Mouse (Mus musculus): ENCODE results near the gene Fxyd6.
A peak's percentile ranks its signal among the peaks of the same experiment; 100 is the strongest.

Gene Fxyd6

DNA sequence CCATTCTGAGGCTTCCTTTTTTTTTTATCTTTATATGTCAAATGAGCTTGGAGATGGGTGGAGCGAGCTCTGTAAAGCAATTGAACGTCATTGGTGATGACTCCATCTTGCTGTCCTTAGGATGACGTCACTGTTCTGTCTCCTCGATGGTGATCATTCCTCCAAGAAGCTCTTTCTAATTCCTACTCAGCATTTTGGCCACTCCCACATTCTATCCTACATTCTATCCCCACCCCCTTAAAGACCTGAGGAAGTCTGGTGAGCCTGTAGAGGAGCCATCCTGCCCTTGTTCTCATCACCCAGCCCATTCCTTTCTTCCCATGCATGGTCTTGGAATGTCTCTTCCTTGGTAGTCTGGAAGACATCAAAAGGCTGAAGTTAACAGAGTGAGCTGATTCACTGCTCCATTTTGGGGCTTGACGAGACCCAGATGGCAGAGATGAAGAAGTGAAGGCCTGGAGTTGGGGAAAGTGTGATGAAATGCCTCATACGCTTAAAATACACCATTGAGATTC lies 5.1 kb downstream of the Fxyd6 start:
- no peak for DNase-seq (ENCODE audit: extremely low read depth, low read depth)

DNA sequence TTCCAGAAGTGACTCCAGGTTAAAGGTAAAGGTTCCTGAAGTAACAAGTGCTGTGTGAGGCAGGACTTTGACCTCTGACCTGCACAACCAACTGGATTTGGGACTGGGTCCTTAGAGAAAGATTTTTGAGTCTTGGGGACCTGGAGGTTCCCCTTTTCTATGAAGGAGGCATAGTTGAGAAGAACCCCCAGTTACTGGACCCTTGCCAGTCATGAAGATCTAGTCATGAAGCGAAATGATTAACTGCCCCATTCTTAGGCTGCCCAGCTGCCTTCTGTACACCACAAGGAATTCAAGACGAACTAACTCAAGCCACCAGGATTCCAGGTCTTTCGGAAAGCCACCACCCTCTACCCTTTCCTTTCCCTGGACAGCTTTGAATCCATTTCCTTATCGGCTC lies 6.4 kb downstream of the Fxyd6 start:
- no peak for DNase-seq (ENCODE audit: extremely low read depth, low read depth)

DNA sequence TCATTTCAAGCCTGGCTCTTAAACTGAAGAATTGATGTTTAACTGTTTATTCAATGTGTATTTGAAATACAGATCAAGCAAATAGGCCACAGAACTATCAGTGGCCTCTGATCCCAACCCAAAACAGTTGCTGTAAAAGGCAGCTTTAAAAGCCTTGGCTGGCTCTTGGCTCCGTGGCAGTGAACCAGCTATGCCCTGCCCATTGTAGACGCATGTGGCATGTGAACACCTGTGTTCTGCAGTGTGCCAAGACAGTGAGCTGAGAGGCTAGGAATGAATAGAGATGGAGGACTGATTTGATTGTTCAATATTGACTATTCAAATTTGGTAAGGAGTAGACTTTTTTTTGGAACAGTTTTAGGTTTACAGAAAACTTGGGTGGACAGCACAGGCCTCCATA lies 6.9 kb downstream of the Fxyd6 start:
- no peak for DNase-seq (ENCODE audit: extremely low read depth, low read depth)

DNA sequence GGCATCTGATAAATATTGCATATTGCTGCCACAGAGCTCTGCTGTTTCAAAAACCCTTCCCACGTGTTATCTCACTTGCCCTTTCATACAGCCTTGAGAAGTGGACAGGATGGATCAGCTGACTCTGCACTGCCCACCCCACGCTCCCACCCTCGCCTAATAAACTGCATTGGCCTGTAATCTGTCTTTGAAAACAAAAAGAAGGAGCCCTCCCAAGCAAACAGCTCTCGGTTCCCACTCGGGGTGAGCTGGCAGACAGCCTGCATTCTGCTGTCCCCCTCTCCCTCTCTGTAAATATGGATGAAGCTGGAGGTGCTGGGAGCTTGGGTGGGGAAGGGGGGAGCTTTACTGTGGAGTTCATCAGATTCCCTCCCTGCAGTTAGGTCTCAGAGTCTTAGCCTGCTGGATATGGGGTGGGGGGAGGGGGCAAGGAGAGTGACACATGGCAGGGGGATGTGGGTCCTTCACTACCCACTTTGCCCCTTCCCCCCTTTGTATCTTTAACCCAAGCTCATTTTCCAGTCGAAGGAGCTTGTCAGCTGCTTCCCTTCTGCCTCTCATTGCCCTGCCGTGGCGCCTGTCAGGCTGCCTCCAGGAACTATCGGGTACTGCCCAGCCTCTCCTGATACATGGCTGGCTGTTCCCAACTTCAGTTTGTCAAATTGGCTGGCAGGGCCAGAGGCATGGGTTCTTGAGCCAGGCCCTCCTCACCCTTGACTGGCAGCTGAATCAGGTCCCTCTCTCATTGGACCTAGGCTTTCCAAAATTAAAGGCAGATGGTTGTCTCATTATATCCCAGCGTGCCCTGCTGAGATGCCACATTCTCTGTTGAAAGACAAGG lies 10.6 kb downstream of the Fxyd6 start:
- no peak for DNase-seq (ENCODE audit: extremely low read depth, low read depth)

DNA sequence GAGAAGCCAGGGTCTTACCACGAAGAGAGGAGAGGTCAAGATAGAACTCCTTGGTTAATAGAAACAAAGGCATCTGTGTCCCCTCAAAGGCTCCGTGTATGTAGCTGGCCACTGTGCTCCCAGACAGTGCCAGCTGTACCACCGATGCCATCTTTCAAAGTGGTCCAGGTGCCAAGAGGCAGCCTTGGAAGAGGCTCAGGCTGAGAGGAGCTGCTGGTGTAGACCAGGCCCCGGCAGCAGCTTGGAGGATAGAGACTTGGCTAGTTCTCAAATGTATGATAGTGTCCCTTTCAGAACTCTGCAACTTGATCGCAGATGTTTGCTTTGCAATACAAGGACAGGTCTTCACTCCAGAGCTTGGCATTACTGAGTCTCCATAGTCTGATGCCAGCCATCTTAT lies 12.4 kb downstream of the Fxyd6 start:
- no peak for DNase-seq (ENCODE audit: extremely low read depth, low read depth)

DNA sequence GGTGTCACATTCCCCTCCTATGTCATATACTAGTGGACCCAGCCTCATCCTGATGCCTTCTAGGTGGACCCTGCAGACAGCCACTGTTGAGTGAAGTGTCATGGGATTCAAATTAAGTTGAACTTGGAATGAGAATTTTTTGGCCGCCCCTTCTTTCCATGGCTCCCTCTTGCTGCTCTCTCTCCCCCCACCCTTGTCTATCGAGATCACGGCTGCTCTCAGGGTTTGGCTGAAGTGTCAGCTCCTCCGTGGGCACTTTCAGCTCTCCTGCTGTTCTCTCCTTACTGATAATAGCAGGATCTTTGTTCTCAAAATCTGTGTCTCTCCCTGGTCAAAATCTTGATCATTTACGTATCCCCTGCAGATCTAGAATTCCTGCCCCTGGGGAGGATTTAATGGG lies 12.8 kb downstream of the Fxyd6 start:
- DNase-seq (ENCODE audit: extremely low read depth, low read depth): no peak

DNA sequence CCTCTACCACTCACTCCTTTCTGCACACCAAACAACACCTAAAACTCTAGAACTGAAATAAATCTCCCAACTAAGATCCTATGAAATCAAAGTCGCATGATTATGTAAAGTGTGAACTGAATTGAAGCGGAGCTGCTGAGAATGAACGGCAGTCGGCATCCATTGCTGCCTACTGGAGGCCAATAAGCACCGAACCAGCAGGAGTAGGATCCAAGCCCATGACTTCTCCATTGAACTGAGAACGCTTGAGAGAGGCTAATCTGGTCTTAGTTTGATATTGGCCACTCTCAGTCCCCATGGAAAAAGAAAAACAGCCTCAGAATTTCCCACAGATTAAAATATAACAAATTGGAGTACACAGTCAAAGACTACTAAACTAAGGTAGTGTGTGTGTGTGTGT lies 13.9 kb downstream of the Fxyd6 start:
- no peak for DNase-seq (ENCODE audit: extremely low read depth, low read depth)

DNA sequence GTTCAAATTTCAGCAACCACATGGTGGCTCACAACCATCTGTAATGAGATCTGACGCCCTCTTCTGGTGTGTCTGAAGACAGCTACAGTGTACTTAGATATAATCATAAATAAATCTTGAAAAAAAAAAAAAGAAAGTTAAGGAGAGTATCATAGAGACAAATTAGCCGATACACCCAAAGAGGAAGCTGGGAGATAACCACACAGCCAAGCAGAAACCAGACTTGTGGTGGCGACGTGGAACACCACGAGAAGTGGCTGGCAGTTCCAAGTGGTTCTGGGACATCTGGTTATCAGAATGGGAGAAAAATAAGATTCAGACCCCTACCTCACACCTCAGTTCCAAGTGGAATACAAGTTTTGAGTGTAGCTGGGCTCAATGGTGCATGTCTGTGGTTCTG lies 16.7 kb downstream of the Fxyd6 start:
- peak; percentile 51 for DNase-seq (ENCODE audit: extremely low read depth, low read depth)

DNA sequence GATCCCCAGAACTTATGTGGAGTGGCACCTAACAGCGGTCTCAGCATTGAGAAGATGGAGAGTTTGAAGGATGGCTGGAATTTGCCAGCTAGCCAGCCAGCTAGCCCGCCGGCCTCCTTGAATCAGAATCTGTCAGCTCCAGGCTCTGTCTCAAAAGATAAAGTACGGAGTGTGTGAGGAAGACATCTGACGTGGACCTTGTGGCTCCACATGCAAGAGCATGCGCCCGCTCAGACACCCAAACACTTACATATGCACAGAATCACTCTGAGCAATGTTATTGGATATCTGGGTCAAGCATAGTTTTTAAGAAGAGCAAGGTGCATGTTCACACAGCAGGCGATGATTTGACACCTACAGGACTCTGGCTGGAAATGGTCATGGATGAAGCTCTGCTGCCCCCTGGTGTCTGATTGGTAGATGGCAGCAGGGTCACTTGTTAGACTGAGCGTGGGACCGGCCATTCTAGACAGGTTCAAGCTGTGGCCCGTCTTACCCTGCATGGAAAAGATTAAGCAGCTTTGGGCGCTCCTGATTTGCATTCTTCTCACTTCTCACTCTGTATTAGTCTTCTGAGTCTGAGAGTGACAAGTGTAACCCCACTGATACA lies 18.5 kb downstream of the Fxyd6 start:
- DNase-seq (ENCODE audit: extremely low read depth, low read depth): peak; percentile 50

DNA sequence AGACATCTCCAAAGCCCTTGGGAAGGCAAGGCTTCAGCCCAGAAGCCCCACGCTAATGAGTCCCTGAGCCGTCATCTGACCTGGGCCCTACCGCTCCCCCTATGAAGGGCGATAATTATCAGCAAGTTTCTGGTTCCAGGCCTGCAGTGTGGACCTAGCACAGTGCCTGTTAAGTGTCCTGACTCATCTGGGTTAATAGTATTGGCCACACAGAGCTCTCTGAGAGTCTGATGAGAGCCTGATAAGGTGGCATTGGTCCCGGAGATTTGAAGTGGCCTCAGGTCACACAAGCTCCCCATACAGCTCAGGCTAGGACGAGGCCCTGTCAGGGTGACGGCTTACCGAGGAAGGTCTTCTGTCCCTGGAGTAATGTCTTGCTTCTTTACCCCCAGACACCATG lies 19.6 kb downstream of the Fxyd6 start:
- no peak for DNase-seq (ENCODE audit: extremely low read depth, low read depth)

DNA sequence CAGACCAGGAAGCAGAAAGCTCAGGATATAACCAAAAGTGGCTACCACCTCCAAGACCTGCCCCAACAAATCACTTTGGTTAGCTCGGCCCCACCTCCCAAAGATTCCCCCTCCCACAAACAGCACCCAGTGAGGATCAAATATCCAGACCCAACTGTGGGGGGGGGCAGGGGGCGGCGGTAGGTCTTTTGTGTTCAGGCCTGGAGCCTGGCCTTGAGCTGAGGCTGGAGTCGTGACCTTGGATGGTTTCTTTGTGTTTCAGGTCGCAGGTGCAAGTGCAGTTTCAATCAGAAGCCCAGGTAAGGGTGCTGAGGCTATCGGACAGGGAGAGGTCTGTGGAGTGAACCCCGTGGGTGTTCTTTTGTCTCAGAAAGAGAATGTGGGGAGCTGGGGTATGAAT lies 21.3 kb downstream of the Fxyd6 start:
- no peak for DNase-seq (ENCODE audit: extremely low read depth, low read depth)

DNA sequence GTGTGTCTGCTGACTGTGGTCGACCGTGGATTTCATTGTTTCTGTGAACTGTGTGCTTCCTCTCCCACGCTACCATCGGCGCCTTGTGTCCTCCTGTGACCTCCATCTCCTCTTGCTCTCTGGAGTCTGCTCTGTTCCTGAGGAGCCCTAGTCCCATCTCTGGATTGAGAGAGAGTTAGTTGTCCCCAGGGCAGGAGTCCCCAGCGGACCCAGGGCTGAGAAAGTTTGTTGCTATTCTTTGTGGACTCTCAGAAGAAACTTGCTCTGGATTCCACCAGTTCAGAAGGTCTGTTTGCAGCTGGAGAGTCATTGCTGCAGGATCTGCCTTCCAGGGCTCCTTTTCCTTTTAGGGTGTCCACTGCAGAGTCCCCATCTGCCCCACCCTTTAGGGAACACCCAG lies 25.2 kb downstream of the Fxyd6 start:
- DNase-seq (ENCODE audit: extremely low read depth, low read depth): no peak

DNA sequence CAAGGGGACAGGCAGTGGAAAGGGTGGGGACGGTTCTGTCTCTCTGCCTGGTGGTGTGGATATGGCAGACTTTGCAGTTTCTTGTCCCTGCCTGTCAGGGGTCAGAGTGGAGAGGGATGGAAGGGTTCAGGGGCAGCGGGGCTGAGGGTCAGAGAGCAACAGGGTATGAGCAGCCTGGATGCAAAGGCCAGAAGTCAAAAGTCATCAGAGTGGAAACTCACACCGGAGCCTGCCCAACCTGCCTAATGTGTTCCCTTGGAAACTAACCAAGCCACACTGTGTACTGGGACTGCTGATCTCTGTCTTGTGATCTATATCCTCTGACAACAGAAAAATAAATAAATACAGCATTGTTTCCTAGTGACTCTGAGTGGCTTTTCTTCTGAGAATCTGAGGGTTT lies 25.8 kb downstream of the Fxyd6 start:
- DNase-seq (ENCODE audit: extremely low read depth, low read depth): no peak

DNA sequence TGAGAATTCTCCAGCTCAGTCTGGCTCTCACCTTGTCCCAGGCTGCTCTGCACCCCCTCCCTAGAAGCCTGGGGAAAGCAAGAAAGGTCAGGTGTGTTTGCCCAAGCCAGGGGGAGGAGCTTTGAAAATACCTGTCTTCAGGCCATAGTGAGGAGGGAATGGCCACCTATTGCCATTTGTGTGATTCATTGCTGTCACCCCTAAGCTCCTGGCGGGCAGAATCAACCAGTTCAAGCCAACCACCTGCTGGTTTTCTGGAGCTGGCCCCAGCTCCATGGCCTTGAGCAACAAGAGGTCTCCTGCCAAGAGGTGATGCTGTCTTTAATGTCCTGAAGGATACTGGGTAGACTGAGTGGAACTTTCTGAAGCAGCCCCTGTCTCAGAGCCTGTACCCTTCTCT lies 28.4 kb downstream of the Fxyd6 start:
- no peak for DNase-seq (ENCODE audit: extremely low read depth, low read depth)

DNA sequence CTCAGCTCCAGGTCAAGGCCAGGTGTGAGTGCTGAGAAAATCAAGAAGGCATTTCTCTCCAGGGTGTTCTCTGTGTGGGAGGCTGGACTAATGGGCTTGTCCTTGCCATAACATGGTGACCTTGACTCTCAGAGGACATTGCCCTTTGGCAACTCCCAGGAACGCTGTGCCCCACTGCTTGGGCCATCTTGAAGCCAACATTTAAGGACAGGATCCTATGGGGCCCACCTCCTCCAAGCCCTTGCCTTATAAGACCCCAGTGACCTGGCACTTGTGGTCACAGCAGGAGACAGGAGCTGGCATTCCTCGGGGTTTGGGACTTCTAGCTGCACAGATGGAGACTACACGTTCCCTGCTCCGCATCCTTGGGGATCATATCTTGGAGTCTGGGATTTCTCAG lies 29.4 kb downstream of the Fxyd6 start, which contains the start of gene Fxyd2:
Gene Fxyd2, plus strand, starts transcription at position 236 of the 400 bp plus-strand sequence.
- DNase-seq (ENCODE audit: extremely low read depth, low read depth): no peak

DNA sequence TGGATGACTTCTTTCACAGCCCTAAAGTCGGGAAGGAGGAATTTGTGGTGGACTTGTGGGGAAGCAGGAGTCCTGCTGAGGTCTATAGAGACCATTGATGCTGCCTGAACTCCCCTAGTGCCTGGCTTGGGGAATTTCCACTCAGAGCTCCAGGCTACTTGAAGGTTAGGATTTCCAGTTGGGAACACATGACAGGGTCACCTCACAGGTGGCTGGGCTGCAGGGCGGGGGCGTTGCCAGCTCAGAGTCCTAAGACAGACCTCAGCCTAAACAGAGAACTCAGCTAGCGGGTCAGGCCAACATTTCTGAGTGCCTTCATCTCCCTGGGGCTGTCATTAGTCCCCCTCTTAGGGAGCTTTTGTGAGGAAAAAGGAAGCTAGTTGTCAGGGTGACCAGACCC lies 31.9 kb downstream of the Fxyd6 start:
- no peak for DNase-seq (ENCODE audit: extremely low read depth, low read depth)

DNA sequence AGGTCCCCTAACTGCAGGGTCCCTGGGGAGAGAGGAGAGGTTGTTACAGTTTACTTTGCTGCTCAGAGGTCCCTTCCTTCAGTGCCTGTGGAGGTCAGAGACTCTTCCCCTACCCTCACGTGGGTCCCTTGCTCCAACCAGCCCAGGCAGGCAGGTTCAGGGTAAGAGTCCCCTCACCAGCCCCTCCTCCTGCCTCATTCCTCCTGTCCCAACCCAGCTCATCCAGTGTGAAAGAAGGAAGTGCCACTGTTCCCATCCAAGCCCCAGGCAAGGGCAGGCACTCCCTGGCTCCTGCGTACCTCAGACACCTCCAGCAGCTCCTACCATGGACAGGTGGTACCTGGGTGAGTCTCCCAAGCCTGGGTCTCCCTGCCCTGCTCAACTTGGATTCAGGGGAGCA lies 33.0 kb downstream of the Fxyd6 start:
- DNase-seq (ENCODE audit: extremely low read depth, low read depth): no peak

DNA sequence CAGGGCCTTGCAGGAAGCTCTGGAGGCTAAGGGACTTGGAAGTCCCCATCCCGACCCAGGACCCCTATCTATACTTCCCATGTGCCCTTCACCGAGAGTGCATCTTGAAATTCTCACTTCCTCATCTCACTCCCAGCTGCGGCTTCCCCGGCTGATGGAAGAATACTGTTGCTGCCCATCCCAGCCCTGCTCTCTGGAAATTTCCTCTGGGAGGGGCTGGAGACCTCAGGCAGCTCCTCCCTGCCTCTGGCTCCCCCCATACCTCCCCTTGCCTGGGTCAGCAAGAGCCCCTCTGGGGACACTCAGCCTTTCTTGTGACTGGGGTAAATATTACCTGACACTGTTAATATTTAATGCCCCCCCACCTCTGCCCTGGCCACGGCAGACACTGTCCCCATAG lies 35.7 kb downstream of the Fxyd6 start:
- DNase-seq (ENCODE audit: extremely low read depth, low read depth): no peak

DNA sequence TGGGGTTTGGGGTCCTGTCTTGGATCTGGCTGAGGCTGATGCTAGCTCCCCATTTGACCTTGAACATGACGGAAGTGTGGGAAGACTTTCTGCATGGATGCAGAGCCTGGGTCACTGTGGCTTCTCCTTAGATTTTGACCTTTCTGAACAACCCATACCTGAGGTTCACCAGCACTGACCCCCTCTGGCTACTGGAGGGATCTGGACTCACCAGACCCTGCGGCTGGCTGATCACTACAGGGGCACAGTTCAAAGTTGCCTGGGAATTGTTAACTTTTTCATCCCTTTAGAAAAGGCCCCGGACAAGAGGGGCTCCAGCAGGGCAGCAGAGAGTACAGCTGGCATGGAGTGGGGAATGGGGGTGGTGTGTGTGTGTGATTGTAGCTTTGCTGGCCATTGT lies 36.8 kb downstream of the Fxyd6 start:
- no peak for DNase-seq (ENCODE audit: extremely low read depth, low read depth)

DNA sequence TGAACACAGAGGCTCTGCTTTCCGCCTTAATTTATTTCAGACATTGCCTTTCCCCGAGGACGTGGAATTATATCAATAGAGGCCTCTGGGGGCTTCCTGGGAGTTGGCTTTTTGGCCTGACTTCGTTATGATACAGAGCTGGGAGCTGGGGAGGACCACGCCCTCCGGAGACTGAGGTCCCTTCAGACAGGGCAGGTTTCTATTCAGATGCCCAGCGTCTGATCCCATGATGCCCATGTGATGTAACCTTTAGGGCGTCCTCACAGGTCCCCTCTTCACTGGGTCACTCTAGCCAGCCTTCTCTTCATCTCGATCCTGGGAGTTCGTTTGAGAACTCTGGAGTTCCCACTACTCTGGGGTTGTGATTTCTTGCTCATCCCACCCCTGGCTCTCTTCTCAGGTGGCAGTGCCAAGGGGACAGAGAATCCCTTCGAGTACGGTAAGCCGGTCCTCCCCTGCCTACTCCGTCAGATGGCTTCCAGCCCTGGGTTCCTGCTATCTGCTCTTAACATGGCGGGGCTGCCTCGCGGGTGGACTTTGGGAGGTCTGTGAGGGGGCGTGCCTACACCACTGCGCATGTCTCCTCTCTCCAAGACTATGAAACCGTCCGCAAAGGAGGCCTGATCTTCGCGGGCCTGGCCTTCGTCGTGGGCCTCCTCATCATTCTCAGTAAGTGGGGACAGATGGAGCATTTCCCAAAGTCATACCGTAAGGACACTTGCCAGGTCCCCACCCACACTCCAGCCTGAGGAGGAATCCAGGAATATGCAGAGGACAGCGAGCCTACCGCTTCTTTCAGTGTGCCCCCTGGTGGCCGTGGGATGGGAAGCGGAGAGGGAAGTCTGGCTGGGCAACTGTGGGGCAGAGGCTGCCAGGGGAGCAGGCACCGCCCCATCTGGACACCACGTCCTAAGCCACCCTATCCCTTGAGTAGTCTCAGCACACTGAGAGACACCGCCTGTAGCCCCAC lies 38.0 kb downstream of the Fxyd6 start:
- no peak for DNase-seq (ENCODE audit: extremely low read depth, low read depth)

DNA sequence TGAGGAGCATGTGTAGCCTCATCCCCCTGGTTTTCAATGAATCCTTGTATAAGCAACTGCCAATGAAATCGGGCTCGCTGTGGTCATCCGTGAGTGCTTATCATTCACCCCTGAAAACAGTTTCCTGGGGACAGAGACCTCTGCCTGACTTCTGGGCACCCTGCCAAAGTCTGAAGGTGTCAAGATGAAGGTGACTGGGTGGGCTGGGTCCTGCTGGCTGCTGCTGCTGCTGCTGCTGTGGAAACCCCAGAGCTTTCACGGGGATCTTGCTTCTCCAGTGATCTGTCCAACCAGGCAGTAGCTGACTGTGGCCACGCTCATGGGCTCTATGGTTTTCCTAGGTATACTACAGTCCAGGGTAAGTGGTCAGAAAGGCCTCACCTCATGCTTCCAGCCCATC lies 40.2 kb downstream of the Fxyd6 start:
- DNase-seq (ENCODE audit: extremely low read depth, low read depth): no peak

DNA sequence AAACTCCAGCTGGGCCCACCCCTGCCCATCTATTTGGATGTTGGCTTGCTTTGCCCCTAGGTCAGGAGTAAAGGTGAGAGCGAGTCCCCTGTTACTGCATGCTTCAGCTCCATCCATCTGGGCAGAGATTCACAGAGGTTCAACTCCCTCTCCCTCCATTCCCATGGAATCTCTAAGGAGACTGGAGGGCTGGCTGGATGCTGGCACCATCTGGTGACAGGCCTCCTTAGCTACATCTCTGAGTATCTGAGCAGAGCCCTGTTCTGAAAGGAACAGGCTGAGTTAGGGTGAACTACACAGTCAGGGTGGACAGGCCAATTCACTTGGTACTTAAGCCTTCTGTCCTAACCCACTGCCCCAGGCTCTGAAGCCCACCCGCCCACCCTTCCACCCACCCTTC lies 40.6 kb downstream of the Fxyd6 start:
- no peak for DNase-seq (ENCODE audit: extremely low read depth, low read depth)

Data from MEL-GATA-1-ER (cell line).